Mouse (Mus musculus) brain, adult 2 months (tissue): ENCODE data around the gene Apoa1.

ENCODE experiments used
- DNase-seq: peaks from one replicate; pipeline ENCODE4 v3.0.0; 2011; ENCODE audit warnings: low read depth, low spot score

Apoa1 gene

GRCm38 (mm10) chr9:46215338-46216322 is 12.8 kb upstream of the Apoa1 start:
- DNase-seq, result peak; percentile 85

GRCm38 (mm10) chr9:46216744-46217470 is 11.5 kb upstream of the Apoa1 start:
- DNase-seq, result no peak

- DNase-seq, result no peak
These were observed 10.2 kb upstream of the Apoa1 start for GRCm38 (mm10) chr9:46218176-46218575.

GRCm38 (mm10) chr9:46223090-46223489 is 5.3 kb upstream of the Apoa1 start:
- no peak for DNase-seq

GRCm38 (mm10) chr9:46224101-46224500 is 4.3 kb upstream of the Apoa1 start:
- DNase-seq, result no peak

- DNase-seq, result no peak
These were observed 3.3 kb upstream of the Apoa1 start for GRCm38 (mm10) chr9:46224945-46225660.

- DNase-seq, result no peak
These were observed 1.2 kb upstream of the Apoa1 start for GRCm38 (mm10) chr9:46227064-46227614.

- DNase-seq, result peak; percentile 98
These were observed 1.4 kb downstream of the Apoa1 start for GRCm38 (mm10) chr9:46229573-46230449.

GRCm38 (mm10) chr9:46230450-46230975 is 2.1 kb downstream of the Apoa1 start:
- no peak for DNase-seq

GRCm38 (mm10) chr9:46235196-46235595 is 6.8 kb downstream of the Apoa1 start:
- peak; percentile 57 for DNase-seq

GRCm38 (mm10) chr9:46235596-46235648 is 7.0 kb downstream of the Apoa1 start, which contains the start of gene Apoc3:
Gene Apoc3, minus strand, starts transcription at chr9:46235636.
- no peak for DNase-seq

- DNase-seq, result no peak
These were observed 7.3 kb downstream of the Apoa1 start for GRCm38 (mm10) chr9:46235649-46236048.

GRCm38 (mm10) chr9:46238850-46239249 is 10.5 kb downstream of the Apoa1 start:
- no peak for DNase-seq

GRCm38 (mm10) chr9:46240526-46241153 is 12.3 kb downstream of the Apoa1 start, which contains the start of gene Apoa4:
Gene Apoa4, plus strand, starts transcription at chr9:46240696.
- no peak for DNase-seq

GRCm38 (mm10) chr9:46241818-46242217 is 13.4 kb downstream of the Apoa1 start:
- no peak for DNase-seq

- no peak for DNase-seq
These were observed 14.7 kb downstream of the Apoa1 start for GRCm38 (mm10) chr9:46243122-46243521.

GRCm38 (mm10) chr9:46243584-46243983 is 15.2 kb downstream of the Apoa1 start:
- DNase-seq, result no peak

- DNase-seq, result peak; percentile 94
These were observed 18.5 kb downstream of the Apoa1 start for GRCm38 (mm10) chr9:46246752-46247324.

- DNase-seq, result no peak
These were observed 27.8 kb downstream of the Apoa1 start for GRCm38 (mm10) chr9:46256177-46256576.
